Mouse (Mus musculus): ENCODE data around the gene As3mt. TPM values are rescaled to one million over a fixed set of nuclear protein-coding genes. Genes with fewer than 3 reads are reported as not detected.

As3mt gene
- polyA plus RNA-seq, 1 experiment from 2014 or later: 42.5 TPM

DNA sequence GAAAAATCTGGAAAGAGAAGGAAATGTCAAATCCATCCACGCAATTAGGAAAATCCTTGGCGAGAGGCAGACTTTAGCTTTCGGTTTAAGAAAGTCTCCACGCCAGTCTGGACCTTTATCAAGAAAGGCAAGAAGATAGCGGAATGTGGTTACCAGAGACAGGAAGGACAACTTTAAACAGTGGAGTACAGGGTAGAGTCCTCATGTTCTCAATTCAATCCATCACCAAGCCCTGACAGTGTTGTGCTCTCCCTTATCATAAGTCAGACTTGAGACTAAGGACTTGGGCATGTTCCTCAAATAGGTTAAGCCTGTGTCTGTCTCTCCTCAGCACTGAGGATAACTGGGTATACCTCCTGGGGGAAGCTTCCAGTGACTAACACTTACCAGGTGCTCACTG, 37.5 kb upstream of the As3mt start:
- H3K4me2 ChIP-seq (ENCODE audit: low read length): no peak overlapping the region
- DNase-seq: no peak
- H3K9ac ChIP-seq (replicated peaks; ENCODE audit: low read length): no peak overlapping the region
- H3K27me3 ChIP-seq (ENCODE audit: control insufficient read depth, insufficient read depth, low read length): no peaks in the 10 kb centered on the region
- no peak overlapping the region for H3K27ac ChIP-seq (replicated peaks; ENCODE audit: low read depth, low read length)
- H3K36me3 ChIP-seq (ENCODE audit: control insufficient read depth, insufficient read depth, low read length): no peaks in the 10 kb centered on the region
- H3K4me1 ChIP-seq (ENCODE audit: control insufficient read depth, insufficient read depth, low read length): peaks cover 8% of the 10 kb centered on the region; the same call in 1 of the 2 replicates
- WGBS: 86% methylated on average over 5 of the region's 5 CpGs
- H3K9me3 ChIP-seq (ENCODE audit: control insufficient read depth, low read length): no peaks in the 10 kb centered on the region
- no peak overlapping the region for H3K4me3 ChIP-seq (replicated peaks; ENCODE audit: low read depth, low read length)
- ATAC-seq (ENCODE audit: low FRiP score, low TSS enrichment): no peak

- Histone ChIP-seq H3K4me2 (ENCODE audit: low read length) (no peak overlapping the region), H3K9ac (replicated peaks; ENCODE audit: low read length) (no peak overlapping the region), H3K36me3 (ENCODE audit: control insufficient read depth, insufficient read depth, low read length) (no peaks in the 10 kb centered on the region), H3K4me3 (replicated peaks; ENCODE audit: low read depth, low read length) (no peak overlapping the region), H3K4me1 (ENCODE audit: control insufficient read depth, insufficient read depth, low read length) (no peaks in the 10 kb centered on the region), H3K27me3 (ENCODE audit: control insufficient read depth, insufficient read depth, low read length) (no peaks in the 10 kb centered on the region), H3K9me3 (ENCODE audit: control insufficient read depth, low read length) (no peaks in the 10 kb centered on the region), H3K27ac (replicated peaks; ENCODE audit: low read depth, low read length) (no peak overlapping the region)
- ATAC-seq (ENCODE audit: low FRiP score, low TSS enrichment) (0 out of 2 replicates have a peak, but pooled peaks have one; percentile 40), DNase-seq (peak; percentile 85)
- 29% methylated on average over 13 of the region's 13 CpGs for WGBS
Measured at GRCm38 (mm10) chr19:46670691-46671090, 36.6 kb upstream of the As3mt start.

DNA sequence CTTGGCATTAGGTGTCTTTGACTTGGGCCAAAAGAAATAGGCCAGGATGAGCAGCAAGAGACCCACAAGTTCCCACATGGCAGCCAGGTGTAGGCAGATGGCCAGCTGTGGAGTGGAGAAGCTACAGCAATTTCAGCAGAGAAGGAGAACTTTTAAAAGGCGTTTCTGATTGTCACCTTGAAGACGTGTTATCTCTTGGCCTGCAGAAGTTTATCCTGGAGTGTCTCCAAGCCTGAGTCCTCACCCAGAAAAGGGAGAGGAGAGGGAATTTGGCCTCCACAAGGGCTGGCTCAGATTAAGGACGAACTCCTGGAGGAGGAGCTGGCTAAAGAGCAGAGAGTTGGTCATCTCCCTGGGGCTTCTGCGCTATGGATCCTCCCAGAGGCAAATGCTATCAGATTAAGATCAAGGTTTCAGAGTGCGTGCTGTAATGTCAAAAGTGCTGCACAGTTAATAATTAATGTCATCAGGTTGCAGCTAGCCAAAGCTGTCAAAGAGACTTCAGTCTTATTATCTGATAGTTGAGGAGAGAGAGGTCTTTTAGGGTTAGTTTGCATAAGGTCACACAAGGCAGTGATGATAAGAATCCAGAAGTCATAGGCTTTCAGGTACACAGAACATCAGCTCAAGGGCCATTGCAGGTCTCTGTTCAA, 34.4 kb upstream of the As3mt start, which contains the start of gene Cyp17a1:
Gene Cyp17a1, minus strand, starts transcription at position 407 of the 653 bp plus-strand sequence.
- no peaks in the 10 kb centered on the region for H3K36me3 ChIP-seq (ENCODE audit: control insufficient read depth, insufficient read depth, low read length)
- DNase-seq: no peak
- no peaks in the 10 kb centered on the region for H3K27me3 ChIP-seq (ENCODE audit: control insufficient read depth, insufficient read depth, low read length)
- H3K9ac ChIP-seq (replicated peaks; ENCODE audit: low read length): no peak within 1 kb of the TSS
- 63% methylated on average over 5 of the region's 5 CpGs for WGBS
- no peaks in the 10 kb centered on the region for H3K4me1 ChIP-seq (ENCODE audit: control insufficient read depth, insufficient read depth, low read length)
- H3K27ac ChIP-seq (replicated peaks; ENCODE audit: low read depth, low read length): no peak within 1 kb of the TSS
- no peaks in the 10 kb centered on the region for H3K9me3 ChIP-seq (ENCODE audit: control insufficient read depth, low read length)
- no peak within 1 kb of the TSS for H3K4me3 ChIP-seq (replicated peaks; ENCODE audit: low read depth, low read length)
- H3K4me2 ChIP-seq (ENCODE audit: low read length): no peak within 1 kb of the TSS
- ATAC-seq (ENCODE audit: low FRiP score, low TSS enrichment): no peak

DNA sequence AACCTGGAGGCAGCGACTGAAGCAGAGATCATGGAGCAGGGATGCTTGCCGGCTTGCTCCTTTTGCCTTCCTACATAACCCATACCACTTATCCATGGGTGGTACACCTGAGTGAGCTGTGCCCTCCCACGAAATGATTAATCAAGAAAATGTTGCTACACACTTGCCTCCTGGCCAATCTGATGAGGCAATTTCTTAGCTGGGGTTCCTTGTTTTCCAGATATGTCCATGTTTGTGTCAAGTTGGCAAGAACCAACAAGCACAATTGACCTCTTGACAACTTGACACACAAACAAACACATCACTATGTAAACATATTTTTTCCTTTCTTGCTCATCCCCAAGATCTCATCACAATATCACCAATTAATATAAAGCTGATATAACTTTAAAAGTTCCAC, 31.6 kb upstream of the As3mt start:
- no peak overlapping the region for H3K9ac ChIP-seq (replicated peaks; ENCODE audit: low read length)
- no peak overlapping the region for H3K4me3 ChIP-seq (replicated peaks; ENCODE audit: low read depth, low read length)
- DNase-seq: no peak
- WGBS: 76% methylated on average over 3 of the region's 3 CpGs
- H3K9me3 ChIP-seq (ENCODE audit: control insufficient read depth, low read length): no peaks in the 10 kb centered on the region
- no peaks in the 10 kb centered on the region for H3K36me3 ChIP-seq (ENCODE audit: control insufficient read depth, insufficient read depth, low read length)
- H3K4me2 ChIP-seq (ENCODE audit: low read length): no peak overlapping the region
- H3K27ac ChIP-seq (replicated peaks; ENCODE audit: low read depth, low read length): no peak overlapping the region
- no peaks in the 10 kb centered on the region for H3K4me1 ChIP-seq (ENCODE audit: control insufficient read depth, insufficient read depth, low read length)
- no peak for ATAC-seq (ENCODE audit: low FRiP score, low TSS enrichment)
- no peaks in the 10 kb centered on the region for H3K27me3 ChIP-seq (ENCODE audit: control insufficient read depth, insufficient read depth, low read length)

GRCm38 (mm10) chr19:46679720-46680383, 27.4 kb upstream of the As3mt start:
- ATAC-seq (ENCODE audit: low FRiP score, low TSS enrichment) (no peak), DNase-seq (no peak)
- Histone ChIP-seq H3K9me3 (ENCODE audit: control insufficient read depth, low read length) (no peaks in the 10 kb centered on the region), H3K9ac (replicated peaks; ENCODE audit: low read length) (no peak overlapping the region), H3K27ac (replicated peaks; ENCODE audit: low read depth, low read length) (no peak overlapping the region), H3K4me2 (ENCODE audit: low read length) (no peak overlapping the region), H3K4me1 (ENCODE audit: control insufficient read depth, insufficient read depth, low read length) (no peaks in the 10 kb centered on the region), H3K36me3 (ENCODE audit: control insufficient read depth, insufficient read depth, low read length) (no peaks in the 10 kb centered on the region), H3K4me3 (replicated peaks; ENCODE audit: low read depth, low read length) (no peak overlapping the region), H3K27me3 (ENCODE audit: control insufficient read depth, insufficient read depth, low read length) (no peaks in the 10 kb centered on the region)
- WGBS: 73% methylated on average over 12 of the region's 12 CpGs

- Histone ChIP-seq H3K27ac (replicated peaks; ENCODE audit: low read depth, low read length) (peak within 1 kb of the TSS; percentile 84), H3K36me3 (ENCODE audit: control insufficient read depth, insufficient read depth, low read length) (no peaks in the 10 kb centered on the region), H3K4me3 (replicated peaks; ENCODE audit: low read depth, low read length) (peak within 1 kb of the TSS; percentile 72), H3K9ac (replicated peaks; ENCODE audit: low read length) (peak within 1 kb of the TSS; percentile 80), H3K27me3 (ENCODE audit: control insufficient read depth, insufficient read depth, low read length) (no peaks in the 10 kb centered on the region), H3K4me2 (ENCODE audit: low read length) (peak within 1 kb of the TSS; percentile 66), H3K4me1 (ENCODE audit: control insufficient read depth, insufficient read depth, low read length) (peaks cover 10% of the 10 kb centered on the region), H3K9me3 (ENCODE audit: control insufficient read depth, low read length) (no peaks in the 10 kb centered on the region)
- 2% methylated on average over 44 of the region's 44 CpGs for WGBS
- peak; percentile 95 for ATAC-seq (ENCODE audit: low FRiP score, low TSS enrichment)
- DNase-seq: peak; percentile 94
Measured at GRCm38 (mm10) chr19:46689460-46690372, 17.5 kb upstream of the As3mt start, which contains the start of gene Borcs7. Gene Borcs7 (plus strand): TSS chr19:46689906.

- Histone ChIP-seq H3K36me3 (ENCODE audit: control insufficient read depth, insufficient read depth, low read length) (no peaks in the 10 kb centered on the region), H3K27ac (replicated peaks; ENCODE audit: low read depth, low read length) (peak overlapping the region; percentile 84), H3K9me3 (ENCODE audit: control insufficient read depth, low read length) (no peaks in the 10 kb centered on the region), H3K4me3 (replicated peaks; ENCODE audit: low read depth, low read length) (peak overlapping the region; percentile 72), H3K27me3 (ENCODE audit: control insufficient read depth, insufficient read depth, low read length) (no peaks in the 10 kb centered on the region), H3K4me1 (ENCODE audit: control insufficient read depth, insufficient read depth, low read length) (peaks cover 10% of the 10 kb centered on the region), H3K4me2 (ENCODE audit: low read length) (peak overlapping the region; percentile 66), H3K9ac (replicated peaks; ENCODE audit: low read length) (peak overlapping the region; percentile 80)
- 71% methylated on average over 11 of the region's 11 CpGs for WGBS
- ATAC-seq (ENCODE audit: low FRiP score, low TSS enrichment): peak; percentile 57; the same call in 1 of the 2 replicates
- peak; percentile 34 for DNase-seq
Measured at GRCm38 (mm10) chr19:46690387-46690786, 16.9 kb upstream of the As3mt start.

- Histone ChIP-seq H3K36me3 (ENCODE audit: control insufficient read depth, insufficient read depth, low read length) (no peaks in the 10 kb centered on the region), H3K4me3 (replicated peaks; ENCODE audit: low read depth, low read length) (no peak overlapping the region), H3K27ac (replicated peaks; ENCODE audit: low read depth, low read length) (no peak overlapping the region), H3K9ac (replicated peaks; ENCODE audit: low read length) (no peak overlapping the region), H3K4me1 (ENCODE audit: control insufficient read depth, insufficient read depth, low read length) (peaks cover 10% of the 10 kb centered on the region), H3K27me3 (ENCODE audit: control insufficient read depth, insufficient read depth, low read length) (no peaks in the 10 kb centered on the region), H3K4me2 (ENCODE audit: low read length) (no peak overlapping the region; the same call in 1 of the 2 replicates), H3K9me3 (ENCODE audit: control insufficient read depth, low read length) (no peaks in the 10 kb centered on the region)
- ATAC-seq (ENCODE audit: low FRiP score, low TSS enrichment) (no peak), DNase-seq (no peak)
- WGBS: 85% methylated on average over 2 of the region's 2 CpGs
Measured at GRCm38 (mm10) chr19:46691078-46691477, 16.2 kb upstream of the As3mt start.

Data from midbrain, embryonic 14.5 days (tissue).